Mouse (Mus musculus): ENCODE results near the gene Ubtf.

DNA sequence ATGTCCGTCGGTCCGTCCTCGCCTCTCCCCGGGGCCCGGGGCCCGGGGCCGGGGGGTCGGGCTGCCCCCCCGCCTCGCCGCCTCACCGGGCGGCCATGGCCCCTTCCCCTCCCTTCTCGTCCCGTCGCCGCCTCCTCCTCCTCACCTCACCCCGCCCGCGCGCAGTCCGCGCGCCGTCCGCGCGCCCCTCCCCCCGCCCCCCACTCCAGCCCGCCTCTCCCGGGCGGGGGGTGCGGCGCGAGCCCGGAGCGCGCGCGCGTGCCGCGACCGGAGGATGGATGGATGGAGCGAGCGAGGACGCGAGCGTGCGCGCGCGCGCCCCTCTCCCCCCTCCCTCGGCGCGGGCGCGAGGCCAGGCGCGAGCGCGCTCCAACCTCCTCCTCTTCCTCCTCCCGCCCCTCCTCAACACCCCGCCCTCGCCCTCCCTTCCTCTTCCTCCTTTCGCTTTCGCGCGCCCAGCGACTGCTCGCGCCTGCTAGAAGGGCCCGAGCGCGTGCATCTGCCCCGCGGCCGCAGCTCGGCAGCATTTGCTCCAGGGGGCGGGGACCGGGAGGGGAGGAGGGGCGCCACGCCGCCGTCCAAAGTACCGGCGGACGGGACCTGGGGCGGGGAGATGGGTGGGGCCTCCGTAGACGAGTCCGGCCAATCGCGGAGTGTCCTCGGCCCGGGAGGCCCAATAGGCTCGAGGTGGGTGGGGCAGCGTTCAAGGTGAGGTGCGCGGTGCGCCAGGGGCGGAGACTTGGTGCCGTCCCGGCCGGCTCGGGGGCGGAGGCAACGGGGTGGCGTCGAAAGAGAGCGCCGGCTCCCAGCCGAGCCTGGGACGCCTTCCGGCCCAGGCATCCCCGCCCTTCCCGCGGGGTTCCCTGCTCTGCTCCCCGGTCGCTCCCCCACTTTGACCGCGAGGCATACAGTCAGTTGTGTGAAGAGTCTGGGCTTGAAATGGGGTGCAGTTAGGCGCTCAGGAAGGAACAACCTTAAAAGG is 22.8 kb downstream of the Ubtf start, which contains the start of gene Atxn7l3:
- TF ChIP-seq POLR2A (IDR thresholded peaks at IDR 0.05; ENCODE audit: borderline replicate concordance, insufficient read depth, low read length) = peak; percentile 72; the same call in 1 of the 2 replicates
- TF ChIP-seq CTCF (IDR thresholded peaks at IDR 0.05; ENCODE audit: borderline replicate concordance, insufficient read depth, low read depth, low read length) = no peak
